Mouse (Mus musculus): ENCODE data around the gene Bst1.
A peak's percentile ranks its signal among the peaks of the same experiment; 100 is the strongest.

Gene Bst1

DNA sequence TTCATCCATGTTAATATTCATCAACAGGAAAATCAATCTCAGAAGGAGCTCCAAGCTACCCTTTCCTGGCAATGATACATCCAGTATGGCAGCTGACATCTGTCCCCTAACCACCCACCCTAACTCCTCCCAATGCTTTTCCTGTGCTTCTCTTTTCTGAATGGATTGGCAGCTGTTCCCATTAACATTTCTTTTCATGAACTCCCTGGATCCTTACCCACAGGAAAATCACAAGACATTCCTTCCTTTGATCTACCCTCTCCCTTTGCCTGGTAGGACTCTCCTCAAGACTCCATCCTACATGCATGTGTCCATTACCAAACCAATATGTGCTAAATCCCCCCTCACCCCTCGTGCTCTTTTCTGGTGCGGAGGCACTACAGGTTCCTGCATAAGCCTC lies 4.1 kb upstream of the Bst1 start:
- DNase-seq, result no peak

DNA sequence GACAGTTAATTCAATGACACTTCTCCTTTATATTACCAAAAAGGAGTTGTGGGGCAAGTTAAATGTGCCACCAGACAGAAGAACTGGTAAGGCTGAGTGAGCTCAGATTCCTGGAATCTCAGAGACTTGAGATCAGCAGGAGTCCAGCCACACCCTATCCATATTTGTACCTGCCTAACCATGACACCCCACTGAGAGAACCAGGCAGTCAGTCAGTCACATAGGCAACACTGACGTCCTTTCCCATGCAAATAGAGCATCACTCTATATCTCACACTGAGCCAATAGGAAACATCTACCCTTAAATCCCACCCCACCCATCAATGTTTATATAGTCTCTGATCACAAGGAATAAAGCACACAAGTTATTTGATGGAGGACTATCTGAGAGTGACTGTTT lies 2.9 kb upstream of the Bst1 start:
- no peak for DNase-seq

DNA sequence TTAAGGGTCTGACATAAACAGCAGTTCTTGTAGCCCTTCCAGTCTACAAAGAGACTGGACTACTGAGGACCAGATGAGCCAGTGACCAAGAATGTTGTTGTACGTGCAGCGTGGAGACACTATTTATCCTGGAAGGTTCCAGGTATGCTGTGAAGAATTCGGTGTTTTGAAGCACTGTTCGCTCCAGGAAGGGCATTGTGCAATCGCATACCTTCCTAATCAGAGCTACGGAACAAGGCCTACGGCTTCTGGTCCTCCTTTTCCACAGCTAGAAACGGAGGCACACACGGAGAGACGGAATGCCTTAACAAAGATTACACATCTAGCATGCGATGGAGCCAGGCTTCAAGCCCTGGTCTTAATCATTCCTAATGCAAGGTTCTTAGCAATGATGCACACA lies 2.1 kb downstream of the Bst1 start:
- peak; percentile 24 to 52 for DNase-seq

GRCm38 (mm10) chr5:43821538-43821937 lies 2.9 kb downstream of the Bst1 start, which contains the start of gene Fbxl5:
Fbxl5 (minus strand) TSS chr5:43821638.
- DNase-seq, result no peak

DNA sequence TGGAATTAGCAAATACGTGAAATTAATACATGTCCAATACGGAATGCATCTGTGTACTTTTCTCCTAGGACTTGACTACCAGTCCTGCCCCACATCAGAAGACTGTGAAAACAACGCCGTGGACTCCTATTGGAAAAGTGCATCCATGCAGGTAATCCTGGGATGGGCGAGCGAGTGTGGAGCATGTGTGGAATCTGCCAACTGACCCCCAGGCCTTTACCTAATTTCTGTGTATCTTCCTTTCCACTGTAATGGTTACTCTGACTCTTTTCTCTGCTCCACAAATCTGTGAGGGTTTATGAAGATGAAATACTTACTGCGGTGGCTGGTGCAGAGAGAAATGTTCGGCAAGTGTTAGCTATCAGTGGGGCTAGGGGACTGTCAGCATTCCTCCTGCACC lies 3.5 kb downstream of the Bst1 start:
- DNase-seq, result no peak

DNA sequence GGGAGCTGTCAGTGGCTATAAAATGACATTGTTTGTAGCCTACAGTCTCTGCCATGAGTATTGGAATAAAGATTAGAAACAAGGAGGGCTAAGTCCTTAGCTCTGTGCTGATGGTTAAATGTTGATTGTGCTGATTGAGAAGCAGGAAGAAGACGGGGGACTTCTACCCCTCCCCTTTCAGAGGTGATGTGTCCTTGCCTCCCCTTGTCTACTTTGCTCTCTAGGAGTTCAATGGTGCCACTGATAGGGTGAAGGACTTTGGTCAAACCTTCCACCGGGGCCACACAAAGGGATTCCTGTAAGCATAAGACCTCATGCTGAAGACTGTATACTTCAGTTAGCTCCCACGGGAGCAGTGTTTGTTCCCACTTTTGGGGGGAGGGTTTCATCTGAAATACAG lies 4.1 kb downstream of the Bst1 start:
- no peak for DNase-seq

DNA sequence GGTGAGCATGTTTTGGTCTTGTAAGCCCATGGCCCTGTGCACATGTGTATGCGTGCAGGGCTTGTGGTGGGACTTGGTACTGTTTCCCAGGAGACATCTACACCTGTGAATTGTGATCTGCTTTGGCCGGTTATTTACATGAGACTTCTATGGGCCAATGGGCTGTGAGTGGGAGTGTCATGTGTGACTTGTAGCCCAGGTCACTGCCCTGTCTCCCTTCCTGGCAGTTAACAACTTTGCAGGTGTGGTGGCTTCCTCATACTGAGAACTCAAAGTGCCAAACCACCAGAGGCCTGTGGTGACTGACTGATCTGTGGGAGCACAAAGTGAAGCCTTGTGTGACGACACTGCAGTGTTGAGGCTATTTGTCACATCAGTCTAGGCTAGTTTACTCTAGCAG lies 5.9 kb downstream of the Bst1 start:
- peak in 1 of 2 experiments; percentile 32 for DNase-seq

DNA sequence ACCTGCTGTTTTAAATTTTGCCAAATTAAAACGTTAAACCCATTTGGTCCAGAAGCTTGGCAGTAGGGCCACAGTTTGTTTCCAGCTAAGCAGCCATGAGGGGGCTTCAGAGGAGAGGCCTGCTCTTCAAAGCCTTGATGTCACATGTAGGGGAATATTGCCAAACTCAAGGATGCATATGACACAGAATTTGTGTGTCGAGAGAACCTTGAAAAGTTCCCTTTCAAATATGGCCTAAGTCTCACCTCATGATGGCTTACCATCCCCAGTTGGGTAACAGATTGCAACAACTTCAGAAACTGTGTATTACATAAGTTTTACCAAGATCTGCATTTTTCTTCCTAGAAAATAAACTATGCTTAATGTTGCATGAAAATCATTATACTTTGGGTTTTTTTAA lies 8.2 kb downstream of the Bst1 start:
- no peak for DNase-seq

- no peak for DNase-seq
Measured at GRCm38 (mm10) chr5:43827366-43827765, 8.7 kb downstream of the Bst1 start.

DNA sequence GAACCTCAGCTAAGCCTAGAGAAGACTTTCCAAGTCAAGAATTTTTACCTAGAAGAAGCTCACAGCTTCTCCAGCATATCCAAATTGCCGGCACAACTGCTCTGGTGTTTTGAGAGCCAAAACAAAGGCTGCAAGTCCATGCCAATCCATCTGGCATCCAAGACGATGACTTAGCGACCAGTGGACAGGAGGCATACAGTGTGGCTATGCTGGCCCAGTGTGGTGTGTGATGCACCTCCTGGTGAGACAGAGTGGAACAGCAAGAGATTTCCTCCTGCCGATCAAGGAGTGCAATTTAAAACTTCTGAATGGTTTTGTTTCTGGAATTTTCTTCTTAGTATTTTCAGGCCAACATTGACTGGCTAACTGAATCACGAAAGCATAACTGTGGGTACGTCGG lies 17.9 kb downstream of the Bst1 start:
- DNase-seq, result peak; percentile 31 to 36

DNA sequence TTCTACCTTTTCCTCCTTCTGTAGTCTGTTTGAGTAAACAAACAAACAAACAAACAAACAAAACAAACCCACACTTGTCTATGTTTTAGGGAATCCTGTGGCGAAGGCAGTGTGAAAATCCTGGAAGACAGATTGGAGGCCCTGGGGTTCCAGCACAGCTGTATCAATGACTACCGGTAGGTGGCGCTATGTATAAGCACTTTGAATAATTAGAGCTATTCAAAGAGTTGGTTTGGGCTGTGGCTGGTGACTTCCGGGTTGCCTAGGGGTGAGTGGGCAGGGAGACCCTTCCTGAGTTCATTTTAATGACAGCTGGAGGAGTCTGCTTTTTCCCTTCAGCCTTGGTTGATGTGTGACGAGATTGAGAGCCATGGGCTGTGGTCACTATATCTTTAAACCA lies 18.7 kb downstream of the Bst1 start:
- peak in 1 of 2 experiments; percentile 54 for DNase-seq

DNA sequence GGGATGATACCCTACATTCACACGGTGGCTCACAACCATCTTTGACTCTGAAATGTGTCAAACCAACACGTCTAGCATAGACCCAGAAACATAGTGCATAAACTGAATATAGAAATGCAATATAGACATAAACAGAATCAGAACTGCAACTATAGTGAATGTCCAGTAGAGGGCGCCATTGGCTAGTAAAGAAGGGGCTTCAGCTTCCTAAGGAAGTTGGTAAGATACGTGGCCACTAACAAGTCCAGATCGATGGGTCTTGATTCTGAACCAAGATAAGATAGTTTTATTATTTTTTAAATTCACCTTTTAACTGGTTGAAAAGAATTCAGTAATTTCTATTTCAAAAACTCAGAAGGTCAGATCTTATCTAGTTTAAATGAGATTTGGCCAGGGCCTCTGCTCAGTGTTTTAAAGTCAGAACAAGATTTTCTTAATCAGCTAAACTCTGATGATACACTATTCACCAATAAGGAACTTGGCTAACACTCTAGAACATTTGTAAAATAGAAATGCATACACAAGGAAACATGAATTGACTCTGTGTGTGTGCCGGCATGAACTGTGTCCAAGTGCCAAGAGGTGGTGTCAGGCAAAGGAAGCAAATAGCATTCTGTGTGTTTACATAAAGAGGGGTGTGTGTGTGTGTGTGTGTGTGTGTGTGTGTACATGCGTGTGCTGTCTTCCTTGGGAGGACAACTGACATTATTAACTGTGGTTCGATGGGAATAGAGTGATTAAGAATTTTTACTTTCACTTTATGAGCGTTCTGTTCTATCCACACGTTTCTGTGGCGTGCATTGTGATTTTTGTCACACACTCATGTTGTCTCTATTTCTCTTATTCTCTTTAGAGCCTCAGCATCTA lies 22.7 kb downstream of the Bst1 start:
- DNase-seq, result peak; percentile 42 to 69

DNA sequence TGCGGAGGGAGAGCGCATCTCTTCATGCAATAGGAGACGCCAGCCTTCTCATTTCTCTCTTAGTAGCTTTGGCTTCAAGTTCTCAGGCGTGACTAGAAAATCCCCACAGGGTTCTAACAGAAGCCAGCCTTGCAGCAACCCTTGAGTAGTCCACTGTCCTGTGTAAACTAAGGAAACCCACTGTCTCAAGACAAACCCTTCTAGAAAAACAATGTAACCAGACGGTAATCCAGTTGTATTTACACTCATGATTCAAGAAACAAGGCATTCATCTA lies 23.3 kb downstream of the Bst1 start:
- DNase-seq, result peak in 1 of 2 experiments; percentile 12

DNA sequence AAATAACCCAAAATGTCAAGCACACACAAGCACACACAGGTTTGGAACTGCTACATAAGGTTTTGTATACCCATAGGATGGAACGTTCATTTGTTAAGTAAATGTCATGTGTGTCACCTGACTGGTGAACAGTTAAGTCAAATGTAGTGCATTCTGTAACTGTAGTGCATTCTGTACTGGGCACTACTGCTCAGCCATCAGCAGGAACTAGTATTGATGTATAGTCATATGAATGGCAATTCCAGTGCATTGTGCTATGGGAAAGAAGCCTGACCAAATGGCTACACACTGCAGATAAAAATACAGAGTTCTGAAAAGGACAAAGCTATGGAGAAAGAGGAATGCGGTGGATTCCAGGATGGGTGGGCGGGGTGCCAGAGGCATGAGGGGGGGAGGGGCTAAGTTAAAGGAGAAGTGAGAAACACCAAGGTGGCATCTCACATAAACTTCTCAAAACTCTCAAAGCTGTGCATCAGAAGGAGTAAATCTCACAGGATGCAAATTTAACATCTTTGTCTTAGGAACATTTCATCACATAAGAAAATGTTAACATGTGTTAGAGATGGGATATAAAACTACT lies 24.0 kb downstream of the Bst1 start:
- DNase-seq, result no peak

DNA sequence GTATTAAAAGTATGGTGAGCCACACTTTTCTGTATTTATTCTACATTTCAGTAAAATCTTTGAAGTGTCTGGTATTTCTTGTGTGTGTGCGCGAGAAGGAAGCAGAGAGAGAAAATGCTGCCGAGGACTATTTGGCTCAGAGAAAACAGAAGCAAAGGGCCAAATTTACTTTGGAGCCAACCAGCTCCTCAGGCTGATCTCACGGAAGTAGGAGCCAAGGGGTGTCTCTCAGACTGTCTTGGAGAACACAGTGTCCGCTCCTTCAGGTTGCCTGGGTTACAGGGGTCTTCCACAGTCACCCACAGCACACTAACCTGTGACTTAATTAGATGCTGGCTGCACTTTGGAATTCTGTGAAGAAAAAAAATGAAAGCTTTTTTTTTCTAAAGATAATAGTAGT lies 26.4 kb downstream of the Bst1 start:
- no peak for DNase-seq

DNA sequence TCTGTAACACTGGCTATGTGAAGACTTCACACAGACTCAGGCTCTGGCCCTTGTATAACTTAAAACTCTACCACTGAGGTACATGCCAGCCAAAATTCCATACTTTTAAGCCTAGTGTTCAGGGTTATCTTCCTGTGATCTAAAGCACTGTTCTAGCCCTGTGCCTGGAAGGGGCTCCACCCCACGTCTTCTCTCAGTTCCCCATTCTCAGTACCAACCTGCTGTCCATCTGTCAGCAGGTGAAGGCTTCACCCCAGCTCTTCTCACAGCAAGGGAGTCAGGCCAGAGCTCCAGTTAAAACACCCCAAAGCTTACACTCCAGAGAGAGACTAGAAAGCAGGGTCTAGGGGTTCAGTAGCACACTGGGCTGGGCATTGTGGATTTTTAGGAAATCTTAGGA lies 27.0 kb downstream of the Bst1 start:
- no peak for DNase-seq

- DNase-seq, result peak; percentile 29 to 35
Measured at GRCm38 (mm10) chr5:43846227-43846626, 27.5 kb downstream of the Bst1 start.

- no peak for DNase-seq
Measured at GRCm38 (mm10) chr5:43847555-43847954, 28.9 kb downstream of the Bst1 start.

DNA sequence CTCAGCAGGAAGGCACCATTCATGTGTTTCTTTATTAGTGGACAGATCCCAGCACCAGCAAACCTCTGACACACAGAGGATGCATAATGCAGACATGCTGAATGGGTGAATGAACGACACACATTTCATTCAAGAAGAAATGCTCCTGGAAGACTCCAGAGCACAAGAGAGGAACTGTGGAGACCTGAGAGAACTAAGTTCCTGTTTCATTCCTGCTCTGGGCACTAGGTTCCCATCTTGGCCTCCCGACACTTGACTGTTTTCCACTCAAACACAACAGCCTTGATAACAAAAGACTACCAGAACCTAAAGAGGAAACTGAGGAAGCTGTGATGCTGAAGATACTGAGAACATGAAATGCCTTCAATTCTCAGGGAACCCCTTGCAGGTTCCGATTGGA lies 29.6 kb downstream of the Bst1 start:
- no peak for DNase-seq

DNA sequence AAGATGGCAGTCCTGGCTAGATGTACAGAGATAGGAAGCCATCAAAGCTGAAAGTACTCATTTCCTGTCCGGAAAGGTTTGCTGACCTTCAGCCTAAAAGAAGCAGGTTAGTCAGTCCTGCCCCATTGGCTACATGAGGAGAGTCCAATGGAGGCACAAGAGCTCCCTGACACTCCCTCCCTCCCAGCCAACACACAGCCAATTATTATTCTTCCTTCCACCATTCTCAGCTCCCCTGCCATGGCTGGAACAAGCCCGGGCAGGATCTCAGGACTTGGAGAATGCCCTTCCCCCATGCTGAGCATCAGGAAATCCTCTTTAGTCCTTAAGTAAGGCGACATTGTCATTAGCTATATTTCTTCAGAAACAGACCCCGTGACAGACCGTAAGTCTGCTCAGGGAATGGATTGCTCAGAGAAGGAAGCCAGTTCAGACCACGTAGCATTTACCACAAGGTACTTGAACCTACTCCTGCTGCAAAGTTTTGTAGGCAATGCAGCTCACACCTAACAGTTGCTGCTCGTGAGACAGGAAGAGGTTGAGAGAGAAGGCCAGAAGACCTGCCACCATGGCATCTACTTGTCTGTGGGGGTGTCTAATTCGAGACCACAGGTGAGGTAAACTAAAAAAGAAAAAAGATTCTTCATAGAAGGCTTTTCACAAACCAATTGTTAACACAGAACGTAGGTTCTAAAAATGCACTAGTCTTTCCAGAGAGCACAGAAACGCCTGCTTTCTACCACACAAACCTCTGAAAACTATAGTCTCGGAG lies 34.6 kb downstream of the Bst1 start:
- peak in 1 of 2 experiments; percentile 41 for DNase-seq

- no peak for DNase-seq
Measured at GRCm38 (mm10) chr5:43853868-43854488, 35.3 kb downstream of the Bst1 start.

DNA sequence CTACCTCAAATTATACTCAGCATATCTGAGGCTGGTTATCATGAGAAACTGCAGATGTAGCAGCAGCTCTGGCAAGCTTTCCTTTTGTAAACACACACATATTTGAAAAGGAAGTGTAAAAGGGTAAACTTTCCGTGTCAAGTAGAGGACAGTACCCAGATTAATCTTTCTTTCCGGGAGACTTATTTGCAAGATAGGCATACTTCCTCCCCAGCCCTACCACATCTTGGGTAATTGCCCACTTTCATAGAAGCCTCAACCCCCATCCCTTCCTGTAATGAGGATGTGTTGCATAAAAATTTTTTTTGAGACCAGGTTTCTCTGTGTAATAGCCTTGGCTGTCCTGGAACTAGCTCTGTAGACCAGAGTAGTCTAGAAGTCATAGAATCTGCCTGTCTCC lies 37.1 kb downstream of the Bst1 start:
- DNase-seq, result no peak

DNA sequence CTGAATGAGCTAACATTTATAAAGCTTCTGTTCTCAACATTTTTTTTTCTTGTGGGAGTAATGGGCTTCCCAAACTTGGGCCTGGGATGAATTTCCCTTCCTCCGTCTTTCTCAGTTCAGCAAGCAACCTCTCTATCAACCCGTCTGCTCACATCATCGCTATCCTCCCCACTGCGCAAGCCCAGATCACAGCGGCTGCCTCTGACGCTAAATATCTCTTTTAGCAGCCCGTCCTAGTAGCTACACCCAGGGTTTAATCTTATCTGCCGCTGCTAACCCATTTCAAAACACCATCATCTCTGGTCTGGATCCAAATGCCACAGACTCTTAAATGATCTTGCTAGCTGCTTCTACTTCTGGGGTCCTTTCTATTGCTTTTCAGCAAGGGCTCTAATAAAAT lies 41.0 kb downstream of the Bst1 start:
- DNase-seq, result no peak

DNA sequence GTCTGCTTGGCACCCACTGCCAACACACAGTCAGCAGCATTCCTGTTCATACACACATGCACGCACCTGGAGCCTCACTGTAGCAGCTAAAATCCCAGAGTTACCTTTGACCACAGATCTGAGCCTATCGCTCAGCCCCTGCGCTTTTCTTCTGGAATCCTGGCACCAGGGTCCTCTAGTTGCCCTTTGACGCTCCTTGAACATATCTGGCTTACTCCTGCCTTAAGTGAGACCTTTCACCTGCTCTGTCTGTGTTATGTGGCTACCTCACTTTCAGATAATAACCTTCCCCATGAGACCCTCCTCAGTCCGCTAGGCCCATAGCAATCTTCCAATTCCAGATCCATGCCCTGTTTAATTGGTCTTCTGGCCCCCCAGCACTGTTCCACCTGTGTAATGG lies 41.4 kb downstream of the Bst1 start:
- DNase-seq, result no peak

All from lung, postnatal 4 days (tissue).